Mouse (Mus musculus): Measurements from ENCODE around the gene Plpp7.

DNA sequence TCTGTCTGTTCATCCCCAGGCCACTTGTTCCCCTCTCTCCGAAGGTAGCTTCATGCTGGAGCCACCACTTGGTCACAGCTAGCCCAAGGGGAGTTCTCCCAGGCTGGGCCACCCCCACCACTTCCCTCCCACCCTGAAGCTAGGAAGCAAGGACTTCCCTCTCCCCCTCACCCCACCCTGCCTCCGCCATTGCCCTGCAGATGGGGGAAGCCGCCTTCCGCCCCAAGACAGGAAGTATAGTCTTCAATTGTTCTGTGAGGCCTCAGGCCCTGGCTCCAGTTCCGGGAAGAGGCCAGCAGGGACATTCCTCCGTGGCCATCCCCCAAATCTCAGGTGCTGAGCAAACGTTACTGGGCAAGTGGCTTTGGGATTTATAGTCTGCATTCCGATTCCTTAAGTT, 16.8 kb upstream of the Plpp7 start:
- TF ChIP-seq POLR2A (IDR thresholded peaks at IDR 0.05; ENCODE audit: low read depth, low read length) (no peak), CTCF (IDR thresholded peaks at IDR 0.05; ENCODE audit: extremely low read depth, insufficient read length, insufficient replicate concordance, low read depth, low read length) (no peak)
